Mouse (Mus musculus) ES-E14 (cell line): ENCODE measurements around the gene Igsf8. TPM values are rescaled to one million over a fixed set of nuclear protein-coding genes. Genes with fewer than 3 reads are reported as not detected.

Source experiments
- DNase-seq: peaks from one replicate; pipeline ENCODE4 v3.0.0-alpha.2; 2013; ENCODE audit warnings: low read depth, low spot score
- H3K27ac ChIP-seq: 2 replicates; pipeline ENCODE4 v1.5.1; 2012; ENCODE audit warnings: low read depth, mild to moderate bottlenecking, low read length, moderate library complexity, mixed read lengths; ENCODE audit not compliant: poor library complexity, insufficient read depth, severe bottlenecking
- H3K36me3 ChIP-seq: 2 replicates; pipeline ENCODE4 v1.6.1; 2012; ENCODE audit warnings: mild to moderate bottlenecking, low read length, moderate library complexity, mixed read lengths; ENCODE audit not compliant: control insufficient read depth, poor library complexity, insufficient read depth, severe bottlenecking
- H3K4me1 ChIP-seq, 2 experiments: fragments of 150-350 bp in 1 of 2; sonication (generic) in 1 of 2; 2 replicates each; pipeline ENCODE4 v1.6.1; 2012; ENCODE audit warnings: low read length in 2 of 2, mild to moderate bottlenecking in 1 of 2, mixed read lengths in 1 of 2; ENCODE audit not compliant: control insufficient read depth in 2 of 2, insufficient read depth in 2 of 2, poor library complexity in 1 of 2
- H3K4me3 ChIP-seq, 2 experiments: fragments of 150-350 bp in 1 of 2; sonication (generic) in 1 of 2; 2 replicates each; pipeline ENCODE4 v1.5.1; 2012; ENCODE audit warnings: low read length in 2 of 2, low read depth in 1 of 2, mild to moderate bottlenecking in 1 of 2, mixed read lengths in 1 of 2; ENCODE audit not compliant: insufficient read depth in 1 of 2, poor library complexity in 1 of 2, severe bottlenecking in 1 of 2
- H3K9ac ChIP-seq: 2 replicates; pipeline ENCODE4 v1.6.1; 2012; ENCODE audit warnings: low read depth, mild to moderate bottlenecking, low read length, mixed read lengths; ENCODE audit not compliant: poor library complexity, insufficient read depth, severe bottlenecking
- H3K9me3 ChIP-seq: fragments of 150-350 bp; sonication (generic); 2 replicates; pipeline ENCODE4 v1.6.1; 2012; ENCODE audit warnings: low read depth, mild to moderate bottlenecking, low read length; ENCODE audit not compliant: control insufficient read depth, insufficient read depth
- CHD2 ChIP-seq: IDR thresholded peaks from 2 replicates; pipeline ENCODE4 v1.6.1; 2014; ENCODE audit warnings: mild to moderate bottlenecking, low read depth, low read length, inconsistent platforms
- HCFC1 ChIP-seq: IDR thresholded peaks from 2 replicates; pipeline ENCODE4 v1.6.1; 2012; ENCODE audit warnings: low read length, inconsistent platforms, borderline replicate concordance; ENCODE audit not compliant: insufficient read depth
- MAFK ChIP-seq: IDR thresholded peaks from 2 replicates; pipeline ENCODE4 v1.6.1; 2014; ENCODE audit warnings: mild to moderate bottlenecking, low read depth, low read length, inconsistent platforms; ENCODE audit not compliant: insufficient read depth
- ZC3H11A ChIP-seq: IDR thresholded peaks from 2 replicates; pipeline ENCODE4 v1.6.1; 2012; ENCODE audit warnings: low read depth, mild to moderate bottlenecking, inconsistent platforms, low read length, borderline replicate concordance
- ZNF384 ChIP-seq: IDR thresholded peaks from 2 replicates; pipeline ENCODE4 v1.6.1; 2012; ENCODE audit warnings: low read depth, low read length, inconsistent platforms
- in situ Hi-C, 2 experiments: fragments of 600-800 bp; cut with MboI; formaldehyde crosslinking; loops; one replicate each; pipeline ENCODE4 v1.15.1; 2025; ENCODE audit warnings: low sequenced_read_pairs in 2 of 2, inconsistent platforms in 1 of 2; ENCODE audit not compliant: unreplicated experiment in 2 of 2
- total RNA-seq: library from RNA; depleted of rRNA; stranded (reverse); fragments of 300-350 nt; gene quantifications from 2 replicates; pipeline ENCODE4 v1.2.3, GENCODE M21; 2012

Igsf8 gene
- total RNA-seq, 1 experiment = 43.5 TPM

DNA sequence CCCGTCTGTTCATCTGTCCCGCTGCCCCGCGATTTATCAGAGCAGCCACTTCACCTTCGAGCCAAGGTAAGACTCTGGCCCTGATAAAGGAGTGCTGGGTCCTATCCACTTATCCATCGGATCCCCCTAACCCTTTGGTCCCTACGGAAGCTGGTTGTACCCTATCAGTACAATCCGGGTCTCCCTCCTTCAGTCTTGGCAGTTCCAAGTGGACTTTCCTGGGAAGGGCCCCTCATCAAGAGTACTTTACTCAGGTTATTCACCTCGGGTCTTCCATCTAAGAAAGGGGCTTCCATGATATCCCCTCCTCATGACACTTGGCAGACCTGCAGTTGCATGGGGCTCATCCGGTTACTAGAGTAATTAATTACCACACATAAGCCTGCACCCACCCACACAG is 79.9 kb downstream of the Igsf8 start:
- Histone ChIP-seq H3K36me3 (no peaks in the 10 kb centered on the region), H3K9ac (peak overlapping the region; percentile 7; the same call in 1 of the 2 replicates), H3K27ac (no peak overlapping the region), H3K4me1 (no peaks in the 10 kb centered on the region; a peak in 1 of 4 replicates), H3K4me3 (peak overlapping the region; percentile 66 to 68), H3K9me3 (no peaks in the 10 kb centered on the region)
- in situ Hi-C loops = no loop called here
- no peak for DNase-seq
- TF ChIP-seq CHD2 = no peak
- no peak for TF ChIP-seq MAFK
- no peak for TF ChIP-seq HCFC1
- TF ChIP-seq ZNF384 = no peak
- no peak for TF ChIP-seq ZC3H11A

DNA sequence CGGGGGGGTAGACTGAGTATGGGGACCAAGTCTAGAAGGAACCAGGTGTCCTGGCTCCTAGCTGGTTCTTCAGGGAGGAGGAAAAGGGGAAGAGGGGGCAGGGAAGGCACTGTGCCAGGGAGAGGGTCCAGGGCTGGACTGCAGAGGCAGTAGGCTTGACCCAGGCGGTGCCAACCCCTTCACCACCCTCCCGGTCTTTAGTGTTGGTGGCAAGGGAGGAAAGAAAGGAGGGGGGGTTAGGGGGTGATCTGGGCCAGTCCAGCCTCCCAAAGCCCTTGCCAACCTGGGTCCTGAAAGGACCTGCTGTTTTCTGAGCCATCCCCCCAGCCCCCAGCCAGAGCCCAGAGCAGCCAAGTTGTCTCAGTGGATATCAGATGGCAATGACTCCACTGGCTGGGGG is 81.3 kb downstream of the Igsf8 start:
- no peak for TF ChIP-seq ZC3H11A
- no peak for TF ChIP-seq CHD2
- TF ChIP-seq MAFK = no peak
- TF ChIP-seq ZNF384 = no peak
- TF ChIP-seq HCFC1 = no peak
- H3K4me1 ChIP-seq = no peaks in the 10 kb centered on the region; a peak in 1 of 4 replicates
- H3K4me3 ChIP-seq = no peak overlapping the region
- no peak for DNase-seq
- H3K27ac ChIP-seq = no peak overlapping the region
- in situ Hi-C loops = no loop called here
- no peak overlapping the region for H3K9ac ChIP-seq
- H3K36me3 ChIP-seq = no peaks in the 10 kb centered on the region
- no peaks in the 10 kb centered on the region for H3K9me3 ChIP-seq

DNA sequence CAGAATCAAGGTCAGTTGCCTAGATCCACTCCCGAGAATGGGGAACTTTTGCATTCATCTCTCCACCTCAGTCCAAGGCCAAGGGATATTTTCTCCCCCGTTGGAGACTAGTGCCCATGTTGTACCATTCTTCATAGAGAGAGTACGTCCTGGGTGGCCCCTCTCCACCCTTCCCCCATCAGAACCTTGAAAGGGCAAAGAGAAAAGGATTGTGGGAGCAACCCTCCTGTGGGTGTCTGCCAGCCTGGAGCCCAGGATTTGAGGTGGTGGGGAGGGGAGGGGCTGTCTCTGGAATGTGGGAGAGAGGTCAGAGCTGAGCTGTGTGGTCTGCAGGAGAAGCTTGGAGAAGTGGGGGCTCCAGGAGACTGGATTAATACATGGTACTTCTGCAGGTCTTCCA is 82.5 kb downstream of the Igsf8 start:
- H3K4me1 ChIP-seq = no peaks in the 10 kb centered on the region; a peak in 1 of 4 replicates
- no peak overlapping the region for H3K4me3 ChIP-seq
- H3K9me3 ChIP-seq = no peaks in the 10 kb centered on the region
- TF ChIP-seq CHD2 (no peak), ZNF384 (no peak), HCFC1 (no peak), MAFK (no peak), ZC3H11A (no peak)
- no peaks in the 10 kb centered on the region for H3K36me3 ChIP-seq
- no peak overlapping the region for H3K27ac ChIP-seq
- in situ Hi-C loops = no loop called here
- H3K9ac ChIP-seq = no peak overlapping the region
- DNase-seq = no peak

DNA sequence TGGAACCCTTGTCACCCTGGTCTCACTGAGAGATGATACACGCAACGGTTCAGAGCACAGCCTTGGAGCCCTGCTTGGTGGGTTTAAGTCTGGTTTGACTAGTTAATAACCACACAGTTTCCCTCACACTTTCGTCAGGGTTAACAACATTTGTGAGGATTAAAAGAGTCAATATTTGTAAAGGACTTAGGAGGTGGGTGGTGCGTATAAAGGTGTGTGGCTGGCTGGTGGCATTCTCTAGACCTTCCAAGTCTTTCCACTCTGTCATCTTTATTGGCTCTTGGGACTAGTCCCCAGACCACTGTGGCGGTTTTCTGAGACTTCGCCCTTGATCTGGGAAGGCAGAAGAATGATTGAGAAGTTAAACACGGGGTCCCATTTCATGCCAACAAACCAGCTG is 83.4 kb downstream of the Igsf8 start:
- Histone ChIP-seq H3K27ac (no peak overlapping the region), H3K9me3 (no peaks in the 10 kb centered on the region), H3K9ac (no peak overlapping the region), H3K4me3 (no peak overlapping the region), H3K36me3 (no peaks in the 10 kb centered on the region), H3K4me1 (peaks cover 0 to 5% of the 10 kb centered on the region in 2 experiments; a peak in 3 of 4 replicates)
- TF ChIP-seq ZNF384 (no peak), ZC3H11A (no peak), HCFC1 (no peak), CHD2 (no peak), MAFK (no peak)
- no peak for DNase-seq
- in situ Hi-C loops = no loop called here

DNA sequence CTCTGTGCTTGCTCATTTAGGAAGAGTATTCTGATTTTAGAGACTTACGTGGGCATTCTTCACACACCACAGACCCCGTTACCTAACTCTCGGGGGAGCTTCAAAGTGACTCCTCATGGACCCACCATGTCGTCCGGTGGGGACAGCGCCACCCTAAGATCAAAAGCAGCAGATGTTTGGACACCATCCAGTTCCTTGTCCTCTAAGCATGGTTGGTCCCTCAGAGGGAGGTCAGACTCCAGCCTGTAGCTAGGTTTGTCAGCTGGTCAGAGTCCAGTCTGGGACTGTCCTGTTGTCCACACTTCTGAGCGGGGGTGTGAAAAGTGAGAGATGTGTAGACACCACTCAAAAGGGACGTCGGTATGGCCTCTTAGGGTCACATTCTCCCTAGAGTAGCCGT is 85.3 kb downstream of the Igsf8 start:
- H3K36me3 ChIP-seq = no peaks in the 10 kb centered on the region
- no peaks in the 10 kb centered on the region for H3K9me3 ChIP-seq
- in situ Hi-C loops = no loop called here
- no peak overlapping the region for H3K27ac ChIP-seq
- TF ChIP-seq ZC3H11A (no peak), ZNF384 (no peak), MAFK (no peak), CHD2 (no peak), HCFC1 (no peak)
- DNase-seq = no peak
- H3K4me3 ChIP-seq = no peak overlapping the region
- no peak overlapping the region for H3K9ac ChIP-seq
- peaks cover 3 to 12% of the 10 kb centered on the region in 2 experiments; a peak in 3 of 4 replicates for H3K4me1 ChIP-seq
